In genomic region chr8:11554799-11555719, GRCm38 (mm10) we compare ENCODE assay signal across 8 mouse cellular contexts. TPM values are rescaled to one million over a fixed set of nuclear protein-coding genes. Genes with fewer than 3 reads are reported as not detected.
DNase-seq lines count a peak whose midpoint lies in the region; ATAC-seq and TF ChIP-seq lines count a peak whose summit lies in the region.

Gene Ing1, plus strand, starts transcription at chr8:11555571.

- no peaks in the 10 kb centered on the region for H3K9me3 ChIP-seq in heart, embryonic 11.5 days (replicated peaks; ENCODE audit: control insufficient read depth, low read length)
- H3K9me3 ChIP-seq in kidney, embryonic 16.5 days (ENCODE audit: low read length), result no peaks in the 10 kb centered on the region

- peak; percentile 98 to 99 for DNase-seq in B cell, adult 2 months
- DNase-seq in brain, adult 2 months (ENCODE audit: low read depth, low spot score), result peak; percentile 98
- peak; percentile 80 for DNase-seq in liver, adult 2 months (ENCODE audit: extremely low read depth, low read depth, low spot score)
- DNase-seq in splenic B cell, adult 2 months (ENCODE audit: low read depth, low spot score), result peak; percentile 97

- peak; percentile 77 for TF ChIP-seq POLR2A in liver, adult 2 months (IDR thresholded peaks at IDR 0.05; ENCODE audit: extremely low read depth, insufficient read depth, low read length)
- TF ChIP-seq POLR2A in myocyte (IDR thresholded peaks at IDR 0.05; ENCODE audit: insufficient read length, low read depth), result peak; percentile 74

- peak within 1 kb of the TSS; percentile 91 for H3K4me2 ChIP-seq in heart, embryonic 11.5 days
- H3K4me2 ChIP-seq in kidney, embryonic 16.5 days (replicated peaks; ENCODE audit: low read depth, low read length), result peak within 1 kb of the TSS; percentile 71
- H3K4me2 ChIP-seq in myocyte (ENCODE audit: low read depth), result peak within 1 kb of the TSS; percentile 84

- H3K9ac ChIP-seq in heart, embryonic 11.5 days (ENCODE audit: low read depth, low read length), result peak within 1 kb of the TSS; percentile 95
- H3K9ac ChIP-seq in kidney, embryonic 16.5 days (replicated peaks; ENCODE audit: low read length), result peak within 1 kb of the TSS; percentile 94
- peak within 1 kb of the TSS; percentile 94 for H3K9ac ChIP-seq in liver, adult 2 months (ENCODE audit: low read depth, low read length)

- H3K4me3 ChIP-seq in heart, embryonic 11.5 days (ENCODE audit: low read depth, low read length), result peak within 1 kb of the TSS; percentile 87
- peak within 1 kb of the TSS; percentile 91 for H3K4me3 ChIP-seq in kidney, embryonic 16.5 days (ENCODE audit: low read length)
- H3K4me3 ChIP-seq in liver, adult 2 months (ENCODE audit: insufficient read depth, low read depth, low read length), result peak within 1 kb of the TSS; percentile 89
- H3K4me3 ChIP-seq in myocyte, result peak within 1 kb of the TSS; percentile 73

- H3ac ChIP-seq in myocyte (ENCODE audit: control insufficient read depth, insufficient read length), result peak within 1 kb of the TSS; percentile 72

- peaks cover 19% of the 10 kb centered on the region for H3K4me1 ChIP-seq in heart, embryonic 11.5 days (ENCODE audit: control insufficient read depth, insufficient read depth, low read length)
- peaks cover 26% of the 10 kb centered on the region for H3K4me1 ChIP-seq in kidney, embryonic 16.5 days (ENCODE audit: insufficient read depth, low read length)
- H3K4me1 ChIP-seq in liver, adult 2 months (ENCODE audit: control insufficient read depth, insufficient read depth, low read length), result peaks cover 10% of the 10 kb centered on the region; the same call in 1 of the 2 replicates

- H3K27me3 ChIP-seq in heart, embryonic 11.5 days (ENCODE audit: control insufficient read depth, insufficient read depth, low read length), result no peaks in the 10 kb centered on the region
- H3K27me3 ChIP-seq in kidney, embryonic 16.5 days (ENCODE audit: insufficient read depth, low read length), result no peaks in the 10 kb centered on the region
- H3K27me3 ChIP-seq in liver, adult 2 months (ENCODE audit: control insufficient read depth, insufficient read depth, low read length), result no peaks in the 10 kb centered on the region
- no peaks in the 10 kb centered on the region for H3K27me3 ChIP-seq in myocyte (ENCODE audit: control insufficient read depth, insufficient read depth, insufficient read length)
- H3K27me3 ChIP-seq in splenic B cell, adult 2 months (ENCODE audit: control insufficient read depth, insufficient read depth, low read length, poor library complexity, severe bottlenecking), result no peaks in the 10 kb centered on the region

- WGBS in heart, embryonic 11.5 days (ENCODE audit: insufficient replicate concordance), result 1% methylated on average over 52 of the region's 52 CpGs
- under 1% methylated on average over 52 of the region's 52 CpGs for WGBS in kidney, embryonic 16.5 days
- 1% methylated on average over 52 of the region's 52 CpGs for WGBS in liver, adult 2 months

- ATAC-seq in erythroblast, adult 5-6 weeks (replicated peaks; ENCODE audit: low FRiP score, poor library complexity, severe bottlenecking), result peak; percentile 52
- peak; percentile 81 for ATAC-seq in heart, embryonic 11.5 days (replicated peaks; ENCODE audit: insufficient number of reproducible peaks, low FRiP score, low TSS enrichment)
- peak; percentile 78 for ATAC-seq in kidney, embryonic 16.5 days (ENCODE audit: low FRiP score, low TSS enrichment)

- no peaks in the 10 kb centered on the region for H3K36me3 ChIP-seq in heart, embryonic 11.5 days (ENCODE audit: control insufficient read depth, insufficient read depth, low read length)
- no peaks in the 10 kb centered on the region for H3K36me3 ChIP-seq in kidney, embryonic 16.5 days (ENCODE audit: insufficient read depth, low read length)
- H3K36me3 ChIP-seq in liver, adult 2 months (ENCODE audit: control insufficient read depth, insufficient read depth, low read length), result no peaks in the 10 kb centered on the region
- H3K36me3 ChIP-seq in myocyte (ENCODE audit: control insufficient read depth, insufficient read depth), result no peaks in the 10 kb centered on the region
- H3K36me3 ChIP-seq in splenic B cell, adult 2 months (ENCODE audit: control insufficient read depth, insufficient read depth, low read length, poor library complexity, severe bottlenecking), result no peaks in the 10 kb centered on the region

- H3K79me2 ChIP-seq in liver, adult 2 months (ENCODE audit: control insufficient read depth, insufficient read depth, low read length), result peaks cover 4% of the 10 kb centered on the region; the same call in 1 of the 2 replicates
- peaks cover 19% of the 10 kb centered on the region for H3K79me2 ChIP-seq in myocyte (ENCODE audit: control insufficient read depth, insufficient read depth)

- no peak for TF ChIP-seq CTCF in liver, adult 2 months (IDR thresholded peaks at IDR 0.05; ENCODE audit: low read depth, low read length)

- H3K27ac ChIP-seq in heart, embryonic 11.5 days (ENCODE audit: low read depth, low read length), result peak within 1 kb of the TSS; percentile 99
- H3K27ac ChIP-seq in kidney, embryonic 16.5 days (ENCODE audit: low read length), result peak within 1 kb of the TSS; percentile 99
- H3K27ac ChIP-seq in liver, adult 2 months (replicated peaks; ENCODE audit: insufficient read depth, low read depth, low read length), result peak within 1 kb of the TSS; percentile 91

TF ChIP-seq in myocyte, 11 proteins besides CTCF, POLR2A, EP300 and RAD21:
- TF ChIP-seq TCF12 (IDR thresholded peaks at IDR 0.05; ENCODE audit: insufficient read depth, poor library complexity, severe bottlenecking) (no peak), TCF3 (IDR thresholded peaks at IDR 0.05; ENCODE audit: insufficient read length, low read depth) (no peak), MYOD1 (IDR thresholded peaks at IDR 0.05; ENCODE audit: control insufficient read depth in 1 of 3, insufficient read length in 2 of 3, low read depth in 2 of 3) (peak in 1 of 3 experiments; percentile 46), USF1 (IDR thresholded peaks at IDR 0.05; ENCODE audit: low read depth) (no peak), MYOG (IDR thresholded peaks at IDR 0.05; ENCODE audit: control insufficient read depth in 1 of 3, insufficient read depth in 1 of 3, insufficient read length in 2 of 3, low read depth in 2 of 3) (peak in 1 of 3 experiments; percentile 3), CEBPB (IDR thresholded peaks at IDR 0.05; ENCODE audit: insufficient read depth, poor library complexity, severe bottlenecking) (no peak), POLR2AphosphoS2 (IDR thresholded peaks at IDR 0.05; ENCODE audit: insufficient read length, low read depth) (peak; percentile 69), MAX (IDR thresholded peaks at IDR 0.05; ENCODE audit: low read depth) (no peak), SRF (IDR thresholded peaks at IDR 0.05; ENCODE audit: control insufficient read depth, insufficient read length, low read depth) (peak; percentile 36), REST (IDR thresholded peaks at IDR 0.05; ENCODE audit: insufficient read depth, insufficient read length) (no peak), E2F4 (IDR thresholded peaks at IDR 0.05; ENCODE audit: insufficient read depth) (peak; percentile 51)

RNA-seq across cellular contexts. Expression of gene Ing1, which starts in this region (rescaled TPM):
- 16.3 and 16.5 TPM in 2 replicates for total RNA-seq in erythroblast, adult 5-6 weeks (2015; ENCODE audit: low replicate concordance)
- total RNA-seq in erythroblast, adult 5-6 weeks (2017; ENCODE audit: low replicate concordance), result 19.3 and 25.9 TPM in 2 replicates
- 29.3 and 29.8 TPM in 2 replicates for polyA plus RNA-seq in heart, embryonic 11.5 days (2014; fragmentation: Nextera tagmentation; extraction: Ambion mirVana)
- polyA plus RNA-seq in kidney, embryonic 16.5 days (2015; fragmentation: Nextera tagmentation; extraction: Ambion mirVana), result 34.0 and 37.9 TPM in 2 replicates
- 5.8 and 9.5 TPM in 2 replicates for total RNA-seq in liver, adult 2 months (2014; rRNA removed)
- polyA plus RNA-seq in liver, adult 2 months (2012; rRNA removed), result 5.5 and 6.5 TPM in 2 replicates
- polyA plus RNA-seq in myocyte (2012; fragmentation: generic; extraction: Trizol), result 21.8 TPM

Comparison
In these comparisons a context has a peak if more than half of its experiments do, and no peak if none do; other contexts are left out.
1. Peak in every context shown above with its lines: DNase-seq, ATAC-seq, H3K4me3 ChIP-seq and H3K27ac ChIP-seq.